Mouse (Mus musculus): ENCODE data around the gene Sirt3. TPM values are rescaled to one million over a fixed set of nuclear protein-coding genes. Genes with fewer than 3 reads are reported as not detected.

Gene Sirt3
- total and polyA plus RNA-seq, 2 experiments from 2014 or later: 60.9 to 66.3 TPM

GRCm38 (mm10) chr7:140856785-140857549 is 25.1 kb downstream of the Sirt3 start, which contains the start of gene Ric8a:
Ric8a (plus strand) TSS chr7:140856957.
- peaks cover 47% of the 10 kb centered on the region for H3K36me3 ChIP-seq (ENCODE audit: insufficient read depth, low read length)
- under 1% methylated on average over 47 of the region's 50 CpGs for WGBS

DNA sequence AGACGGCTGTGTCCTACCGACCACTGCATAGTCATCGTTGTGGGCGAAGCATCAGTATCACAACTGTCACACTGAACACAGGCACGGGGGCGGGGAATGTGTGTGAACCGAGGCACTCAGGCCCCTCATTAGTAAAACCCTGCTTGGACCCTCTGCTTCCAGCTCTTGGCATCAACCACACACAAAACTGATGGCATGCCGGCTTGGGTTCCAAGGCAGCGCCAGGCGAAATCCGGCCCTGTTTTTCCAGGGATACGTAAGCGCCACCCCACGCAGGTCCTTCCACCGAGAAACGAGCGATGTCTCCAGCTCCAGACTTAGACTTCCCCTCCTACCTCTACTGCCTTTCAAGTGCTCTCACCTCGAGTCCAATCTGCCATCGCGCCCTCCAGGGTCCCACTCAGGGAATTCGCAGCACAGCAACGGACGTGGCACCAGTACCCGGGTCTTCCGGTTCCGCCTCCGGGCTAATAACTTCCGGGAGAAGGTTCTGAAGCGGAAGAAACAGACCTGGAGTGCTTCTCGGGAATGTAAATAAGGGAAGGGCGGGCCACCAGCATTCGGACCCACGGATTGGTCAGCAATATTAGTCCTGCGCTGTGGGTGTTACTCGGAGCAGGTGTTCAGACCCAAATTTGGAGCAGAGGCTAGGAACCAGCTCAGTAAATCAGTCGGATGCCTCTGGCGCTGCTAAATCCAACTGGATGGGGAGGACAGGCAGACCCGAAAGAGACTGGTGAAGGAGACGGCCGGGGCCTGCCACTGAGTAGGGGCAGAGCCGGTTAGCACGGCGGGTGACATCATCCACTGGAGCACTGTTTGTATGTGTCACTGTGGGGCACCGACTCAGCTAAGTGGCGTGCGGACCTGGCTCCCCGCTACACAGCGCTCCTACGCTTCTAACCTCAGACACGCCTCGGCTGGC is 26.0 kb downstream of the Sirt3 start, which contains the start of gene Gm45785:
Gene Gm45785, minus strand, starts transcription at position 472 of the 925 bp plus-strand sequence.
- under 1% methylated on average over 51 of the region's 51 CpGs for WGBS
- Histone ChIP-seq H3K4me1 (ENCODE audit: insufficient read depth, low read length) (peaks cover 15% of the 10 kb centered on the region; the same call in 1 of the 2 replicates), H3K36me3 (ENCODE audit: insufficient read depth, low read length) (peaks cover 45% of the 10 kb centered on the region)

More at GRCm38 (mm10) chr7:140856785-140857549, 25.1 kb downstream of the Sirt3 start, which contains the start of gene Ric8a:
- Histone ChIP-seq H3K9ac (replicated peaks; ENCODE audit: low read length, poor library complexity, severe bottlenecking) (peak within 1 kb of the TSS; percentile 97), H3K4me2 (ENCODE audit: low read depth, low read length, poor library complexity, severe bottlenecking) (peak within 1 kb of the TSS; percentile 96), H3K4me1 (ENCODE audit: insufficient read depth, low read length) (peaks cover 15% of the 10 kb centered on the region; the same call in 1 of the 2 replicates), H3K27me3 (ENCODE audit: insufficient read depth, low read length) (no peaks in the 10 kb centered on the region), H3K4me3 (ENCODE audit: low read depth, low read length) (peak within 1 kb of the TSS; percentile 81), H3K27ac (ENCODE audit: low read depth, low read length) (peak within 1 kb of the TSS; percentile 95), H3K9me3 (ENCODE audit: low read length) (no peaks in the 10 kb centered on the region)
- DNase-seq (ENCODE audit: low spot score): peak; percentile 84
- no peak for TF ChIP-seq CTCF (IDR thresholded peaks at IDR 0.05)
- peak; percentile 73 for ATAC-seq (ENCODE audit: low FRiP score)

GRCm38 (mm10) chr7:140855181-140855580 is 26.9 kb downstream of the Sirt3 start:
- H3K9me3 ChIP-seq (ENCODE audit: low read length): no peaks in the 10 kb centered on the region
- no peak for TF ChIP-seq CTCF (IDR thresholded peaks at IDR 0.05)
- H3K36me3 ChIP-seq (ENCODE audit: insufficient read depth, low read length): peaks cover 37% of the 10 kb centered on the region
- ATAC-seq (ENCODE audit: low FRiP score) (no peak), DNase-seq (ENCODE audit: low spot score) (no peak)
- peak overlapping the region; percentile 96 for H3K4me2 ChIP-seq (ENCODE audit: low read depth, low read length, poor library complexity, severe bottlenecking)
- H3K9ac ChIP-seq (replicated peaks; ENCODE audit: low read length, poor library complexity, severe bottlenecking): peak overlapping the region; percentile 97; the same call in 1 of the 2 replicates
- peaks cover 15% of the 10 kb centered on the region; the same call in 1 of the 2 replicates for H3K4me1 ChIP-seq (ENCODE audit: insufficient read depth, low read length)
- H3K27me3 ChIP-seq (ENCODE audit: insufficient read depth, low read length): no peaks in the 10 kb centered on the region
- 82% methylated on average over 9 of the region's 9 CpGs for WGBS
- no peak overlapping the region for H3K27ac ChIP-seq (ENCODE audit: low read depth, low read length)
- H3K4me3 ChIP-seq (ENCODE audit: low read depth, low read length): peak overlapping the region; percentile 81

More for the DNA sequence above, 26.0 kb downstream of the Sirt3 start, which contains the start of gene Gm45785:
- Histone ChIP-seq H3K4me2 (ENCODE audit: low read depth, low read length, poor library complexity, severe bottlenecking) (peak within 1 kb of the TSS; percentile 96), H3K27me3 (ENCODE audit: insufficient read depth, low read length) (no peaks in the 10 kb centered on the region), H3K9me3 (ENCODE audit: low read length) (no peaks in the 10 kb centered on the region), H3K4me3 (ENCODE audit: low read depth, low read length) (peak within 1 kb of the TSS; percentile 81), H3K27ac (ENCODE audit: low read depth, low read length) (peak within 1 kb of the TSS; percentile 95), H3K9ac (replicated peaks; ENCODE audit: low read length, poor library complexity, severe bottlenecking) (peak within 1 kb of the TSS; percentile 97)
- DNase-seq (ENCODE audit: low spot score): peak; percentile 95
- peak; percentile 83 for ATAC-seq (ENCODE audit: low FRiP score)
- peak; percentile 37 for TF ChIP-seq CTCF (IDR thresholded peaks at IDR 0.05)

- WGBS: 95% methylated on average over 18 of the region's 18 CpGs
- H3K9me3 ChIP-seq (ENCODE audit: low read length): no peaks in the 10 kb centered on the region
- H3K4me2 ChIP-seq (ENCODE audit: low read depth, low read length, poor library complexity, severe bottlenecking): no peak overlapping the region
- no peak for DNase-seq (ENCODE audit: low spot score)
- no peaks in the 10 kb centered on the region for H3K27me3 ChIP-seq (ENCODE audit: insufficient read depth, low read length)
- no peak overlapping the region for H3K4me3 ChIP-seq (ENCODE audit: low read depth, low read length)
- H3K9ac ChIP-seq (replicated peaks; ENCODE audit: low read length, poor library complexity, severe bottlenecking): no peak overlapping the region
- H3K27ac ChIP-seq (ENCODE audit: low read depth, low read length): no peak overlapping the region
- no peak for ATAC-seq (ENCODE audit: low FRiP score)
- TF ChIP-seq CTCF (IDR thresholded peaks at IDR 0.05): no peak
- H3K4me1 ChIP-seq (ENCODE audit: insufficient read depth, low read length): peaks cover 15% of the 10 kb centered on the region; the same call in 1 of the 2 replicates
- H3K36me3 ChIP-seq (ENCODE audit: insufficient read depth, low read length): peaks cover 32% of the 10 kb centered on the region
These were observed 27.6 kb downstream of the Sirt3 start for GRCm38 (mm10) chr7:140854483-140854882.

GRCm38 (mm10) chr7:140853386-140853785 is 28.7 kb downstream of the Sirt3 start:
- WGBS: 91% methylated on average over 9 of the region's 9 CpGs
- H3K4me3 ChIP-seq (ENCODE audit: low read depth, low read length): no peak overlapping the region
- H3K36me3 ChIP-seq (ENCODE audit: insufficient read depth, low read length): peaks cover 26% of the 10 kb centered on the region
- no peak for TF ChIP-seq CTCF (IDR thresholded peaks at IDR 0.05)
- H3K27me3 ChIP-seq (ENCODE audit: insufficient read depth, low read length): no peaks in the 10 kb centered on the region
- no peak overlapping the region for H3K4me2 ChIP-seq (ENCODE audit: low read depth, low read length, poor library complexity, severe bottlenecking)
- no peak overlapping the region for H3K27ac ChIP-seq (ENCODE audit: low read depth, low read length)
- ATAC-seq (ENCODE audit: low FRiP score) (no peak), DNase-seq (ENCODE audit: low spot score) (no peak)
- H3K9me3 ChIP-seq (ENCODE audit: low read length): no peaks in the 10 kb centered on the region
- H3K4me1 ChIP-seq (ENCODE audit: insufficient read depth, low read length): peaks cover 11% of the 10 kb centered on the region; the same call in 1 of the 2 replicates
- no peak overlapping the region for H3K9ac ChIP-seq (replicated peaks; ENCODE audit: low read length, poor library complexity, severe bottlenecking)
